Mouse (Mus musculus) heart, postnatal 0 days (tissue): ENCODE measurements around the gene Ephb6.

Experiments used
- CTCF ChIP-seq: IDR thresholded peaks from 2 replicates; pipeline ENCODE4 v1.5.1; 2016; ENCODE audit warnings: antibody characterized with exemption, control low read depth, low read depth
- EP300 ChIP-seq: IDR thresholded peaks from 2 replicates; pipeline ENCODE4 v1.6.1; 2016; ENCODE audit warnings: antibody characterized with exemption, low read depth

DNA sequence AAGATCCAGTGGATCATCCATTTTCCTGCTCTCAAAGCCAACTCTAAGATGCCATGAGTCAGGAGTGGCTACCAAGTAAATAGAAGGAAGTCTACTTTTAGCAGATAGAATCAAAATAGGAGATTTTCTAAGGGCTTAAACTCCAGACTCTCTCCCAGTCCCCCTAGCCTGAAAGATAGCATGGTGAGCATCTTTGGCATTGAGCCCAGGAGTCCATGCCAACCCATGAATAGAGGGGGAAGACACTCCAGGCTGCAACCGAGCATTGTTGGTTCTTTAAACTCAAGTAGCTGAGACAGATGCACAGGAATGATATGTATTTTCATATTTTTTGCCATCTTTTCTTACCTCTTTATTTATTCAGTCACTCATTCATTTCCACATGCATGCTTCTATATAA, 29.9 kb downstream of the Ephb6 start:
- TF ChIP-seq CTCF (no peak), EP300 (no peak)
